Mouse (Mus musculus): Measurements from ENCODE around the gene Plcl1.

DNA sequence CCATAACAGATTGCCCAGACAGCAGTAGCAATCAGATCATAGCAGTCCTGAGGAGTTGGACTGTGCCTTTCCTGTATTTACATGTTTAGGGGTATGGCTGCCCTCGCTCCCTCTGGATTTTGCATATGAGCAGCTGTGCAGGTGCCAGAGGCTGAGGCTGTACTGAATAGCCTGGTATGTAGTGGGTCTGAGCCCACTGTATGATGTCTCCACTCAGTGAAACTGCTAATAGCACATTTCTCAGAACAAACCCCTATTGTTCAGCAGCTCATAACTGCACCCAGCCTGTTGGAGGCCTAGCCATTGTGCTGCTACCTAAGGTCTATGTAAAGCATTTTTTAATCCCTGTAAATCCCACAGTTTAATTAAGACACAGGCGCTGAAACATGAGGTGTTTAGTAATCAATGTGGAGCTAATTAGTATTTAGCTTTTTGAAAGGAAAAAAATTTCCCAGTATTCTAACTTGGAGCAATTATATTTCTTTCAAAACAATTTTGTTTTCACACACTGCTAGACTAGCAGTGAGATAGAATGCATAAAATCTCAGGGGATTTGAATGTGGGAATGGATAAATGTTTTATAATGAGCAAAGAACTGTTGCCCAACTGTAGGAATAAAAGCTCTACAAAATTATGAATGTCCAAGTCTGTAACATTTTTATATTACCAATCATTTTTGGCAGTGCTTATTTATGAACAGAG, 95.4 kb downstream of the Plcl1 start:
- TF ChIP-seq USF1 (IDR thresholded peaks at IDR 0.05; ENCODE audit: low read depth): no peak
- TF ChIP-seq CTCF (IDR thresholded peaks at IDR 0.05; ENCODE audit: control insufficient read depth, insufficient read depth, insufficient read length): no peak
- TF ChIP-seq MYOG (IDR thresholded peaks at IDR 0.05; ENCODE audit: control insufficient read depth, extremely low read depth, insufficient read length): no peak
- TF ChIP-seq MAX (IDR thresholded peaks at IDR 0.05): no peak
- TF ChIP-seq CEBPB (IDR thresholded peaks at IDR 0.05; ENCODE audit: low read depth): no peak
- no peak for TF ChIP-seq MYOD1 (IDR thresholded peaks at IDR 0.05; ENCODE audit: control insufficient read depth, insufficient read length, low read depth)
